Mouse (Mus musculus) adrenal gland (tissue): ENCODE results near the gene Dnaaf3.

Experiments used
- intact Hi-C: fragments of 180-260 bp; cut with DNase I; formaldehyde crosslinking; loops from one replicate; pipeline ENCODE4 v1.15.1; 2025
- microRNA-seq, 2 experiments: library from miRNA; unstranded; fragments of <30 nt; microRNA quantifications; one replicate each; pipeline ENCODE4; 2019

Dnaaf3 gene

GRCm38 (mm10) chr7:4501558-4502397 lies 30.5 kb downstream of the Dnaaf3 start, which contains the start of gene Ppp1r12c:
TSS of gene Ppp1r12c (minus strand) at chr7:4501680.
- intact Hi-C loops = no loop called here

DNA sequence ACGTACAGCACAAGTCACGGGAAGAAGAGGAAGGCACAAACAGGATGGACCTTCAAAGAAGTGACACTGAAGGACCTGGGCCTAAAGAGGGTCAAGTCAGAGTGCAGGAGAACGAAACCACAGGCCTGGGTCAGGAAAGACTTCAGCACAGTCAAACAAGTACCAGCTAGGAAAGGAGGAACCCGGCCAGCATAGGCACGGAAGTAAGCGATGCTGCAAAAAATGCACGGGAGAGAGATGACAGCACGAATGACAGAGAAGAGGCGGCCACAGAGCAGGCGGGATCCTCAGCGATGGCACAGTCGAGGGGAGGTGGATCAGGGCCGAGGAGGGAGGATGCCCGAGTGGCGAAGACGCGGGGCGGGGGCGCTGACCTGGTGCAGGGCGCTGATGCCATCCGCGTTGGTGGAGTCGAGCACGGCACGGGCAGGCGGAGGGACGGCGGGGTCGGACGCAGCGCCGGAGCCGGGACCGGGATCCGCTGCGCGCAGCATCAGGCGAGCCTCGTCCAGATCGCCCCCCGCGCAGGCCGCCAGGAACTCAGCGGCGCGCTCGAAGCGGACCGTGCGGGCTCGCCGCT lies 31.3 kb downstream of the Dnaaf3 start:
- intact Hi-C loops = no loop called here

GRCm38 (mm10) chr7:4499034-4499433 lies 33.2 kb downstream of the Dnaaf3 start:
- intact Hi-C loops = loop anchor here (10.0 kb wide), 1 partner anchor 354 kb away; no protein-coding TSS in a partner anchor

DNA sequence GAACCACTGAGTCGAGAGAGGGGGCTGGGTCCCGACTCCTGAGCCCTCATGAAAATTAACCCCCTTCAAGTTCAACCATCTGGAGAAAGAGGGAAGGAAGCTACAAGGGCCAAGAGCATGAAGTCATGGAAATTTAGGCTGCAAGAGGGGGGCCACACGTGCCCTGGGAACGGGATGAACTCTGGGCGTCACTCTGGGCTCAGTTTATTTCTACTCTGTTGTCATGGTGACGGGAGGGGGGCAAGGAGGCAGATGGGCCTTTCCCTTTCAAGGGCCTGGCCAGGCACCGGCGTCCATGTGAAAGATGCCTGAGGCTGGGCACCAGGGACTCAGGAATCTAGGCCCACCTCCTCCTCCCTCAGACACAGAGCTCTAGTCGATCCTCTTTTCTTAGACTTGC lies 34.0 kb downstream of the Dnaaf3 start:
- intact Hi-C loops = loop anchor here (10.0 kb wide), 1 partner anchor 353 kb away; no protein-coding TSS in a partner anchor

- intact Hi-C loops = loop anchor here (10.0 kb wide), 1 partner anchor 353 kb away; no protein-coding TSS in a partner anchor
Observed at GRCm38 (mm10) chr7:4497271-4497903, 34.9 kb downstream of the Dnaaf3 start.

- intact Hi-C loops = loop anchor here (10.0 kb wide), 1 partner anchor 352 kb away; no protein-coding TSS in a partner anchor
Observed at GRCm38 (mm10) chr7:4496468-4496867, 35.8 kb downstream of the Dnaaf3 start.

GRCm38 (mm10) chr7:4493991-4494390 lies 38.3 kb downstream of the Dnaaf3 start:
- intact Hi-C loops = loop anchor here (10.0 kb wide), 1 partner anchor 349 kb away; no protein-coding TSS in a partner anchor

GRCm38 (mm10) chr7:4492284-4493224 lies 39.7 kb downstream of the Dnaaf3 start:
- intact Hi-C loops = loop anchor here (10.0 kb wide), 1 partner anchor 348 kb away; no protein-coding TSS in a partner anchor

GRCm38 (mm10) chr7:4491308-4491707 lies 40.9 kb downstream of the Dnaaf3 start:
- intact Hi-C loops = loop anchor here (10.0 kb wide), 1 partner anchor 347 kb away; no protein-coding TSS in a partner anchor

DNA sequence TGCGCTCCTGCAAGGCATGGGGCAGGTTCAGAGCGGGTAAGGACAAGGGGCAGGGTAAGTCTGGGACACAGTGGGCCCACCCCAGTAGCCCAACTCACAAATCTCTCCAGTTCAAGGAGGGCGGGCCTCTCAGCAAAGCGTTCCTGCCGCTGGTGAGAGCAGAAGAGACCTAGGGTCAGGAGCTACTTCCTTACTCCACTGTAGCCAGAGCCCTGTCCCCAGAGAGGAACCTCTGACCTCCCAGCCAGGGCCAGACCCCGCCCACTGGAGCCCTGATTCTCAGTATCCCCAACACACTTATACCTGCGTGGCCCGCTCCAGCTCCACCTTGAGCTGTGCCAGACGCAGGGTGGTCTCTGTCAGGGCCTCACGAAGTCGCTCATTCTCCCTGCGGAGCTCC lies 50.0 kb downstream of the Dnaaf3 start:
- intact Hi-C loops = no loop called here

DNA sequence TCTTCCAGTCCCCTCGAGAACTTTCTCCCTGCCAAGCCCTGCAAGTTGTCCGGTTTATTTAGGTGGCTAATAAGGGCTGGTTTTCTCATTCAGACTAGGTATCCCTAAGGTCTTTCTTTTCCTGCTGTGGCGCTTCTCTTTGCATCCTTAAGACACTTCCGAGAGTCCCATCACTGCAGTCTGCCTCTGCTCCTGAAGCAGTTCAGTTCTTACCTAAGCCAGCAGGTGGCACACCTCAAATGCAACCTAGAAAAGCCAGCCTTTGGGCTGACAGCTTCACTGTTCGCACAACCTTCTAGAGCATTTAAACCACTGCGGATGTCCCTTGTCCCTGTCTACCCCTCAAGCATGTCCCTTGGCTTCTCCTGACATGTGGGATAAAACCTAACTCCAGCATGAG lies 52.6 kb downstream of the Dnaaf3 start:
- intact Hi-C loops = no loop called here

- intact Hi-C loops = no loop called here
Observed at GRCm38 (mm10) chr7:4478796-4479291, 53.4 kb downstream of the Dnaaf3 start.

GRCm38 (mm10) chr7:4478021-4478795 lies 54.0 kb downstream of the Dnaaf3 start:
- intact Hi-C loops = no loop called here

GRCm38 (mm10) chr7:4473940-4474339 lies 58.3 kb downstream of the Dnaaf3 start:
- intact Hi-C loops = no loop called here

Small RNA genes lying within 50 kb of the gene (microRNA-seq; reads per million reads assigned to microRNA genes)
- 0 reads per million in 2 experiments for gene Gm23577
